Mouse (Mus musculus) heart, adult 2 months (tissue): ENCODE measurements around the gene Gpr55. TPM values are rescaled to one million over a fixed set of nuclear protein-coding genes. Genes with fewer than 3 reads are reported as not detected.
"Not testable (repeated sequence)": the region's sequence is repeated elsewhere in the genome, so short reads cannot be mapped to it uniquely, and the experiment has no call there.

ENCODE experiments used
- DNase-seq, 2 experiments: peaks; one replicate each; pipeline ENCODE4 v3.0.0; 2021
- H3K27ac ChIP-seq: fragments of 200-600 bp; 2 replicates; pipeline ENCODE4 v1.8.1; 2022
- H3K27me3 ChIP-seq: fragments of 200-500 bp; 2 replicates; pipeline ENCODE4 v1.6.1; 2012; ENCODE audit warnings: mild to moderate bottlenecking, low read length, inconsistent platforms, mixed read lengths; ENCODE audit not compliant: control insufficient read depth, insufficient read depth
- H3K36me3 ChIP-seq: fragments of 200-500 bp; 2 replicates; pipeline ENCODE4 v1.6.1; 2012; ENCODE audit warnings: low read length, inconsistent platforms; ENCODE audit not compliant: control insufficient read depth, insufficient read depth
- H3K4me1 ChIP-seq: fragments of 200-500 bp; 2 replicates; pipeline ENCODE4 v1.6.1; 2011; ENCODE audit warnings: low read length; ENCODE audit not compliant: control insufficient read depth, insufficient read depth
- H3K4me3 ChIP-seq: fragments of 200-600 bp; 2 replicates; pipeline ENCODE4 v1.8.1; 2022
- H3K79me2 ChIP-seq: fragments of 200-500 bp; replicated peaks from 2 replicates; pipeline ENCODE4 v1.6.1; 2012; ENCODE audit warnings: mild to moderate bottlenecking, inconsistent platforms, low read length, moderate library complexity, mixed read lengths; ENCODE audit not compliant: control insufficient read depth, insufficient read depth
- H3K9ac ChIP-seq: fragments of 200-500 bp; 2 replicates; pipeline ENCODE4 v1.6.1; 2012; ENCODE audit warnings: low read depth, mild to moderate bottlenecking, control low read depth, inconsistent platforms, low read length, mixed read lengths
- CTCF ChIP-seq: fragments of 200-600 bp; IDR thresholded peaks from 2 replicates; pipeline ENCODE4 v1.8.1; 2022; ENCODE audit warnings: antibody characterized with exemption, mild to moderate bottlenecking, moderate library complexity
- EP300 ChIP-seq: fragments of 200-500 bp; IDR thresholded peaks from 2 replicates; pipeline ENCODE4 v1.6.1; 2011; ENCODE audit warnings: low read depth, low read length, control low read depth; ENCODE audit not compliant: insufficient read depth
- POLR2A ChIP-seq: fragments of 200-500 bp; IDR thresholded peaks from 2 replicates; pipeline ENCODE4 v1.6.1; 2011; ENCODE audit warnings: mild to moderate bottlenecking, low read depth, low read length, control low read depth; ENCODE audit not compliant: insufficient read depth
- WGBS: fragments of 180-500 bp; shearing (Covaris S2); methylation state at CpG from one replicate; pipeline ENCODE4 v1.1.7; 2018; 5-methylcytosine and 5-hydroxymethylcytosine counted together
- intact Hi-C: fragments of 180-260 bp; cut with DNase I; formaldehyde crosslinking; loops from one replicate; pipeline ENCODE4 v1.15.1; 2025
- polyA plus RNA-seq: library from polyadenylated mRNA; depleted of rRNA; stranded (reverse); fragments of >200 nt; gene quantifications from 2 replicates; pipeline ENCODE4 v1.2.3, GENCODE M21; 2012
- total RNA-seq, 2 experiments: library from RNA; stranded (reverse); gene quantifications; 2 replicates each; pipeline ENCODE4 v1.2.3; 2021

Gpr55 gene
- total and polyA plus RNA-seq, 3 experiments = not detected

DNA sequence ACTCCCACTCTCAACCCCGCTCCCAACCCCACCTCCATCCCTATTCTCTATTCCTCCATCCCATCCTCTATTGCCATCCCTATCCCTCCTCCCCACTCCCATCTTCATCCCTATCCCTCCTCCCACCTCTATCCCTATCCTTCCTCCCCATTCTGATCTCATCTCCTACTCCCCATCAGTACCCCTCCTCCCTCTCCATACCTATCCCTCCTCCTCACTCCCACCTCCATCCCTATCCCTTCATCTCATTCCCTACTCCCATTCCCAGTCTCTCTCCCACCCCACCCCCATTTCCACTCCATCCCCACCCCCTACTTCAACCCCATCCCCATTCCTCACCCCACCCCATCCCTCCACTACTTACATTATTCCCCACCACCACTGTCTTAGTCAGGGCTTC, 36.4 kb upstream of the Gpr55 start:
- intact Hi-C loops = no loop called here
- TF ChIP-seq CTCF (no peak), POLR2A (no peak)
- H3K27ac ChIP-seq = no peak overlapping the region

DNA sequence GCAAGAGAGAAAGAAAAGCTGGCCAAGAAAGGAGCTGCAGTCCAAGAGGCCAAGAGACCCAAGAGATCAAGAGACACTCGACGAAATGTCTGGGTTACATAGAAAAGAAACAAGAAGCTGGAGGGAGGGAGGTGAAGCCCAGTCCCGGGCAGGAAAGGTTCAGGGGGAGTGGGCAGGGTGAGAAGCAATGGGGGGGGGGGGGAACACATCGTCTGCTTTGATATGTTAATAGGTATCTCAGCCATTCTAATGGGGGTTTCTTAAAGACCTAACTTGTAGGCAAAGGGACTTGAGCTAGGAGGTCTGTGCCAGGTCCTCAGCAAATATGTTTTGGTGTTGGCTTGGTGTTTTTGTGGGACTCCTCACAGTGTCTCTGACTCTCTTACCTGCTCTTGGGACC, 32.7 kb upstream of the Gpr55 start:
- Histone ChIP-seq H3K36me3 (no peaks in the 10 kb centered on the region), H3K79me2 (no peaks in the 10 kb centered on the region), H3K27ac (no peak overlapping the region), H3K4me3 (no peak overlapping the region), H3K9ac (no peak overlapping the region), H3K4me1 (no peaks in the 10 kb centered on the region), H3K27me3 (no peaks in the 10 kb centered on the region)
- no peak for TF ChIP-seq POLR2A
- no peak for TF ChIP-seq EP300
- TF ChIP-seq CTCF = no peak
- 72% methylated on average over 4 of the region's 4 CpGs for WGBS
- intact Hi-C loops = no loop called here
- no peak for DNase-seq

More for the DNA sequence above, 36.4 kb upstream of the Gpr55 start:
- H3K4me3 ChIP-seq = no peak overlapping the region
- no peak overlapping the region for H3K9ac ChIP-seq
- no peaks in the 10 kb centered on the region for H3K4me1 ChIP-seq
- H3K27me3 ChIP-seq = no peaks in the 10 kb centered on the region
- H3K79me2 ChIP-seq = no peaks in the 10 kb centered on the region
- WGBS = 88% methylated on average over 1 of the region's 1 CpGs
- no peak for DNase-seq
- H3K36me3 ChIP-seq = no peaks in the 10 kb centered on the region

DNA sequence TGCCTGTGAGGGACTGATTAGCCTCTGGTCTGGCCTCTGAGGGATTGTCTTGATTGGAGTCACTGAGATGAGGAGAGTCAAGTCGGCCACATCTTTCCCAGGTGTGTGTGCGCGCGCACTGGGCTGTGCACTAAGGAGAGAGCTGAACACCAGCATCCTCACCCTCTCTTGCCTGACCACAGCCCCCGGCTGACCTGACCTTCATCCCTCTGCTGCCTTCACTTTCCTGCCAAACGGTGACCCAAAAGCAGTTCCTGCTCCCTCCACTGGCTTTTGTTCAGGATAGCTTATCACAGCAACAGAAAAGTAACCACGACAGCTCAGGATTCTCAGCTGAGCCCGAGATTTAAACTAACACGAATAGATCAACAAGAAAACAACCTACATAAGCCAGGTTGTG, 31.4 kb upstream of the Gpr55 start:
- Histone ChIP-seq H3K79me2 (no peaks in the 10 kb centered on the region), H3K27me3 (no peaks in the 10 kb centered on the region), H3K9ac (no peak overlapping the region), H3K4me3 (no peak overlapping the region), H3K4me1 (no peaks in the 10 kb centered on the region), H3K27ac (no peak overlapping the region), H3K36me3 (no peaks in the 10 kb centered on the region)
- intact Hi-C loops = no loop called here
- DNase-seq = no peak
- TF ChIP-seq CTCF (no peak), POLR2A (no peak), EP300 (no peak)
- WGBS = 57% methylated on average over 9 of the region's 9 CpGs

DNA sequence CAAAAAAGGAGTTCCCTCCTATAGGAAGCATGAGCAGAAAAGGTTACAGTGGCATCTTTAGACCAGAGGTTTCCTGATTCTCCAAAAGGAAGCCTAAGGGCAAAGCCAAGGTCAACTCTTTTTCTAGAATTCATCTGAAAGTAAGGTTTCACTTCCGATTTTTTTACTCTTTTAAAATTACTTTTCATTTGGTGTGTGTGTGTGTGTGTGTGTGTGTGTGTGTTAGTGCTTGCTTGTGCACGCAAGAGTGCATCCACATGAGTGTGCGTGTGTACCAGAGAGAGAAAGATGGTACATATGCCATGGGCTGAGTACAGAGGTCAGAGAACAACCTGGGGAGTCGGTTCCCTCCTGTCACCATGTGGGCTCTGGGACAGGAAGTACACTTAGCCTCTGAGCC, 28.1 kb upstream of the Gpr55 start:
- DNase-seq, H3K27me3 ChIP-seq, H3K79me2 ChIP-seq, H3K9ac ChIP-seq, H3K27ac ChIP-seq, intact Hi-C loops, H3K4me3 ChIP-seq, H3K36me3 ChIP-seq, H3K4me1 ChIP-seq: not testable (repeated sequence)
- 76% methylated on average over 4 of the region's 4 CpGs for WGBS

DNA sequence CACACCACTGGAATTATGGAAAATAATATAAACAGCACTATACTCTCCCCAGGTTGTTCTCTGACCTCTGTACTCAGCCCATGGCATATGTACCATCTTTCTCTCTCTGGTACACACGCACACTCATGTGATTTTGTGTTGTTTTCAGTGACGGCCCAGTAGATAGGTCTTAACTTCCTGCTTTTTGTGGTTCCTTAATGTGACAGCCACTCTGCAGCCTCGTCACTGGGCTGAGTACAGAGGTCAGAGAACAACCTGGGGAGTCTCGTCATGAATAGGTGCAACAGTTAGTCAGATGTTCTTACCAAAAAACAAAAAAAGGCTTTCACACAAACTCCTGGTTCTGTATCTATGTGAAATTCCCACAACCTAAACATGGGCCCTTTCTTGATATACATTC, 27.5 kb upstream of the Gpr55 start:
- no peak overlapping the region for H3K4me3 ChIP-seq
- H3K36me3 ChIP-seq = no peaks in the 10 kb centered on the region
- H3K27ac ChIP-seq = no peak overlapping the region
- TF ChIP-seq POLR2A (no peak), CTCF (no peak), EP300 (no peak)
- H3K27me3 ChIP-seq = no peaks in the 10 kb centered on the region
- intact Hi-C loops = no loop called here
- 79% methylated on average over 4 of the region's 4 CpGs for WGBS
- DNase-seq = no peak
- H3K4me1 ChIP-seq = no peaks in the 10 kb centered on the region
- no peak overlapping the region for H3K9ac ChIP-seq
- no peaks in the 10 kb centered on the region for H3K79me2 ChIP-seq

DNA sequence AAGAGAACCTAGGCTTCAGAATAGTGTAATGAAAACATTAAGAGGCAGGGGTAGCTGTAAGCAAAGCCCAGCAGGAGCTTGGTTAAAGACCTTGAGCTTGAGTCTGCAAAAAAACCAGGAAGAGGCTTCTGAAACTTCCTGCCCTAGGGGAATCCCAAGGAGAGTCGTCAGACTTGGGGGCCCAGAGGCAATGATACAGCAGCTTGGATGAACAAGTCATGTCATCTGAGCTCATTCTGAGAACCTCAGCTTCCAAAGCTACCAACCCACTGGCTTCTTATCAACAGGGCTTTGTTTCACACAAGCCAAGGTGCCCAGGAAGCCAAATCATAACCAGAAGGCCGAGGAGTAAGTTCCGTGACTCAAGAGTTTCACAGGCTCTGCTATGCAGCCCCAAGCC, 25.0 kb upstream of the Gpr55 start:
- no peaks in the 10 kb centered on the region for H3K36me3 ChIP-seq
- no peaks in the 10 kb centered on the region for H3K4me1 ChIP-seq
- no peak overlapping the region for H3K27ac ChIP-seq
- H3K9ac ChIP-seq = no peak overlapping the region
- TF ChIP-seq CTCF (no peak), EP300 (no peak), POLR2A (no peak)
- no peak overlapping the region for H3K4me3 ChIP-seq
- no peaks in the 10 kb centered on the region for H3K79me2 ChIP-seq
- 73% methylated on average over 3 of the region's 3 CpGs for WGBS
- no peaks in the 10 kb centered on the region for H3K27me3 ChIP-seq
- no peak for DNase-seq
- intact Hi-C loops = no loop called here
